Mouse (Mus musculus) brain, embryonic 14.5 days (tissue): ENCODE measurements at regions not wholly inside any gene's neighbourhood (a gene's known extent, or its start where the extent isn't known, plus 50 kb on each side); places are given as distances from the start of the nearest gene placed in this dataset.

Experiments used
- CTCF ChIP-seq: fragments of 200-500 bp; IDR thresholded peaks from 2 replicates; pipeline ENCODE4 v1.5.1; 2012; ENCODE audit warnings: inconsistent platforms, mild to moderate bottlenecking, moderate library complexity, borderline replicate concordance; ENCODE audit not compliant: insufficient read depth, insufficient read length; ENCODE audit errors: extremely low read depth
- POLR2A ChIP-seq: fragments of 200-500 bp; IDR thresholded peaks from 2 replicates; pipeline ENCODE4 v1.6.1; 2012; ENCODE audit warnings: mild to moderate bottlenecking, inconsistent platforms, borderline replicate concordance; ENCODE audit not compliant: poor library complexity, insufficient read depth, insufficient read length, severe bottlenecking; ENCODE audit errors: extremely low read depth

- TF ChIP-seq POLR2A (no peak), CTCF (no peak)
These were observed 747.0 kb upstream of the Impad1 start for GRCm38 (mm10) chr4:5540155-5540554.
